Mouse (Mus musculus) erythroid progenitor cell, adult 5-6 weeks (primary cell): ENCODE measurements at regions not wholly inside any gene's neighbourhood (a gene's known extent, or its start where the extent isn't known, plus 50 kb on each side); places are given as distances from the start of the nearest gene placed in this dataset.
"Not testable (repeated sequence)": the region's sequence is repeated elsewhere in the genome, so short reads cannot be mapped to it uniquely, and the experiment has no call there.

Source experiments
- ATAC-seq: replicated peaks from 2 replicates; pipeline ENCODE4 v1.8.0; 2016; ENCODE audit warnings: moderate number of reproducible peaks, mild to moderate bottlenecking, moderate TSS enrichment, inconsistent platforms; ENCODE audit not compliant: poor library complexity, low FRiP score, severe bottlenecking

DNA sequence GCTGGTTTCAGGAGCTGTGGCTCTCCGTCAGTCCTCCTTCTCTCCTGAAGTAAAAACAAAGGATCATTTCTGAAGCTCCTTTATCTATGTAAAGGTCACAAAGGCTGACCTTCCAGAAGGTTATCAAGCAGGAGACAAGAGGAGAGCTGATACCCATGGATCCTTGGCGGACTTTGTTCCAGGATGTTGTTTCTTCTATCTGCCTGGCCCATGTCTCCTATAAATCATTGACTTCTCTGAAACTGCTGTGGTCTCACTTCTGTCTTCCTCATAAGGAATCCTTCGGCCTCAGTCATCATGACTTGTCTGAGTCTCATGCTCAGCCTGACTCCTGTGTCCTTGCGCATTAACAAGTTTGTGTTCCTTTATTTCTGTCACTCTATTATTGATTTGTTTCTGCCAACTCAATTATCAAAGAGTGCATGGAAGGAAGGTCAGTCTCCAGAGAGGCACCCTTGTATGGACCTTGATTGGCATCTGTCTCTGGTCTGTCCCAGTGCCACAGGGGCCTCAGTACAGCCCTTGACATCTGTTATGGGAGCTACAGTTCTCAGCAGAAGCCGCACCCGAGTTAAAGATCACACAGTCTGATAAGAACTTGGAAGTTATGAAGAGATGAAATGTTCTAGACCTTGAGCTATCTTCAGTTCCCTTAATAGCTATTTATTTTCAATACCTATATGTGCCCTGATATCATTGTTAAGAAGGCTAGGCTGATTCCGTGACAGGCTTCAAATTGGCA is 53.2 kb upstream of the Dazl start:
- ATAC-seq: no peak

DNA sequence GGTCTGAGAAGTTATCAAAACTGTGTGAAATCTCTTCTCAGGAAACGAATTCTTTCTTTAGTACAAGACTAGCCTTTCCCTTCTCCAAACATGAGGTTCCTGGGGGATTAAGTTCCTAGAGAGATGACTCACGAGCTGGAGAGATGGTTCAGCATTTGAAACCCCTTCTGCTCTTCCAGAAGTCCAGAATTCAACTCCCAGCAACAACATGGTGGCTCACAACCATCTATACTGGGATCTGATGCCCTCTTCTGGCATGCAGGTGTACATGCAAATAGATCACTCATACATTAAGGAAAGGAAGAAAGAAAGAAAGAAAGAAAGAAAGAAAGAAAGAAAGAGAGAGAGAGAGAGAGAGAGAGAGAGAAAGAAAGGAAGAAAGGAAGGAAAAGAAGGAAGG is 60.4 kb upstream of the Dazl start:
- ATAC-seq: not testable (repeated sequence)

DNA sequence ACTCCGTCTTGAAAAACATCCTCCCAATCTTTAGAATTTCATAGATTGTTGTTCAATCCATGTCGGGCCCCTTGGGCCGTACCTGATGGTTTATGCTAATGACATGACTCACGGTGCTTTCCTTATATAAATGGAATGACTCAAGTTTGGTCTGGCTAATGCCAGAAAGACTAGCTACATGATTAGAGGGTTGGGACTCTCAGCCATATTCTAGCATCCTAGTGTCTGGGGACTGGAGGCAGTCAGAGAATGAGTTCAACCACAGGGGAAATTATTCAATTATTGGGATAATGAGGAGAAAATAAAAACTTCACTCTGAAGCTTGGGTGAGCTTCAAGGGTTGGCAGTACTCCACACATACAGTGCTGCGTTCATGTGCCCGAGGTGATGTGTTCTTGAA is 60.9 kb upstream of the Dazl start:
- ATAC-seq: no peak

DNA sequence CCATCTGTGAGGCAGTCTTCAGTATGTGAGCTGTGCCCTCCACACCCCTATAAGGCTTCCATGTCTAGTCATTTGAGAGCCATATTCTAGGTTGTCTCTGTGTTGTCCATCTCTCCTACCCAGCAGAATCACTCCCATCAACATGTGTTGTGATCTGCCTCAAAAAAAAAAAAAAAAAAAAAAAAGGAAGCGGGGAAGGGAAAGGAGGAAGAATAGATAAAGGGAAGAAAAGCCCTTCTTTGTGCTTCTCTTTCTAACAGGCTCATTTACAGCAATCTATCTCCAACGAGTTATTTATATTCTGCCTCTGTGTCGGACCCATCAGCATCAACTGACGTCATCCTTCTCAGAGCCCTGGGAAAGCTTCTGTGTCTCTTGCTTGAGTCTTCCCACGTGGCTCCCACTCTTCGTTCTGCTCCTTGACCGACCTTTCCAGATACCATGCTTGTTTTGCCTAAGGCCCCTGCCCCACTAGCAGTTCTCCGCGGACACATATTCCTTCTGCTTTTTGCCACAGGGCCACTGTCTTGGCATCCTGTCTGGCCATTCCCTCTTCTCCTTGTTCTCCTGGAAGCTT is 68.3 kb upstream of the Dazl start:
- no peak for ATAC-seq

DNA sequence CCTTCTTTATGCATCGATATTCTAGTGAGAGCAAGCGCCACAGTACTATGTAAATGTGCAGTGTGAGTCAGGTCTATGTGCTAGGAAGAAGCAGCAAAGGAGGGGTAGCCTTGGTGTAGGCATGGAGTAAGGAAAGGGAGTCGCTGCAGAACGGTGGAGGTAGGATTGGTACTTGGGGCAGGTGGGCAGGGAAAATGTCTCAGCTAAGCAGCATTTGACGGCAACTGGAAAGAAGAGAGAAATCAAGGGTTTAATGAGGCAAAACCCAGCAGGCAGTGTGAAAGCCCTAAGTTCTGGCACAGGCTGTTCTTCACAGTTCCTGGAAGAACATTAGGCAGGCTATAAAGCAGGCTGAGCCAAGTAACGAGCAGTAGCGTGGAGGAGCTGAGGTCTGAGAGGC is 72.0 kb upstream of the Dazl start:
- no peak for ATAC-seq

DNA sequence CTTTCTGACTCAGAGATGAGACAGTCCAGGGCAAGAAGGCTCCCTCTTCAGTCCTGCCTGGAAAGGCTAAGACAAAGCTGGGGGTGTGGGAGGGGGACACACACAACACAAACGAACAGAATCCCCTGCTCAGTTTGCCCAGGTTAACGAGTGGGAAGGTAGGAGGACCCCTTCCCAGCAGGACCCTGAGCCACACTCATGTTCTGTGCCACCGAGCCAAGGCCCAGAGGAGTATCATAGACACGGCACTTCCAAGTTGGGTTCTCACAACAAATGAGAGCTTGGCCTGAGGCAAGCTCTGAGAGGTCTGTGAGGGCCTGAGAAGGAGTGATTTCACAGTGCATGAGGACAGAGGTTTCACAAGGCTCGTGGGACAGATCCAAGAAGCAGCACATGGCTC is 72.7 kb upstream of the Dazl start:
- no peak for ATAC-seq

DNA sequence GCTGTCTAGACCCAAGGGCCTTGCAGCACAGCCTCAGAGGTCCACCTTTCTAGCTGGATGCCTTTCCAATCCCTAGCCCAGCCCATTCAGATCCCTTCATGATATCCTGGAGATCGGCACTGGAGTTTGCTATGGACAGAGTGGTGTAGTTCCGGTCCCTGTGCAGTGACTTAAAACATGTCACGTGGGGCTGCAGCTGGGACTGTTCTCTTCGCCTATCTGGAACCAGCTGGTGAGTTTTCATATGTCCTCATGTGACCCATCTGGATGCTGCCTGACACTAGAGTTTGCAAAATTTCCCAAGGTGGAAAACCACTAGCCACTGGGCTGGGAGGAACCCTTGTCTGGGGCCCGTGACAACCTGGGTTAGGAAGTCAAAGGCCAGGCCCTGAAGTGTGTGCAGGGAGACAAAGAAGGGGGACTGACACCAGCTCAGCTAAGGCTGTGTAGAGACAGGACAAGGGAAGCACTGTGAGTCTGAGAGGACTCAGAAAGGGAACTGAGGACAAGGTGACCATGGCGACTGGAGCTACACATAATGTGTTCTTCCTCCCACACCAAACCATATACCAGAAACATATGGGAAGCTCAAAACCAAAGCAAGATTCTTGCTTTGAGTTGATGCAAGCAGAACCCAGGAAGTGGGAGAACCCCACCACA is 75.9 kb upstream of the Dazl start:
- ATAC-seq: no peak

DNA sequence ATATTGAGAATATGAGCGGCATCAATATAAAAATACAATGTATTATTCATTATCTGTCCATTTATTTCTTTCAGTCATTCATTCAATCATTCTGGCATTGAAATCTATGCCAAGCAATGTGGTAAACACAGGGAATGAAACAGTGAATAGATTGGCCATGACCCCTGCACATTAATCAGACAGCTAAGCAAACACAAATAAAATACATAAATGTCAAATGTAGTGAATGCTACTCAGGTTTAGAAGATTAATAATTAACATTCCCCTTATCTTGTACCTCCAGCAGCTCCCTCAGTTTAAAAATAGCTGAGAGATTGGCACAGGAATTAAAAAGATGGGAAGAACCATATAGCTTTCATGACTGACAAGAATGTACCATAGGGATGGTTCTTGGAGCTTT is 77.0 kb upstream of the Dazl start:
- ATAC-seq: no peak

DNA sequence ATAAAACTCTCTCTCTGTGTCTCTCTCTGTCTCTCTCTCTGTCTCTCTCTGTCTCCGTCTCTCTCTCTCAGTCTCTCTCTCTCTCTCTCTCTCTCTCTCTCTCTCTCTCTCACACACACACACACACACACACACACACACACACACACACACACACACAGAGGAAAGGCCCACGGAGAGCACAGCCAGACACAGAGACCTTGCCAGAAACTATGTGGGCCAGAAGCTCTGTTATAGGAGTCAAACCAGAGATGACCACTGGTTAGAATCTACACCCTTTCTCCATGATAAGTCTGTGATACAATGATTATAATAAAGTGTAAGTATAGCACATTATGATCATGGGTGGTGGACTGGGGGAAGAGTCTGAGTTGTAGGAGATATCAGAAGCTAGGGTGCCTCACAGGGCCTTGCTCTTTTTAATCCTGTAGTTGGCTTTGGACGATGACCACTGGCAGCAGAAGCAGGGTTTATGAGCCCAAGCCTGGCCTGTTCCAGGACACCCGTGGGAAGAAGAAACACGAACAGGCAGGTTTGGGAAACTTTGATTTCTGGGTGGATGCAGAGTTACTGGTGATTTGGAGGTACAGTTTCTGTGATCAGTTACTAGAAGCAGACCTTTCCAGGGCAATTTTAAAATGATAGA is 80.2 kb upstream of the Dazl start:
- no peak for ATAC-seq

DNA sequence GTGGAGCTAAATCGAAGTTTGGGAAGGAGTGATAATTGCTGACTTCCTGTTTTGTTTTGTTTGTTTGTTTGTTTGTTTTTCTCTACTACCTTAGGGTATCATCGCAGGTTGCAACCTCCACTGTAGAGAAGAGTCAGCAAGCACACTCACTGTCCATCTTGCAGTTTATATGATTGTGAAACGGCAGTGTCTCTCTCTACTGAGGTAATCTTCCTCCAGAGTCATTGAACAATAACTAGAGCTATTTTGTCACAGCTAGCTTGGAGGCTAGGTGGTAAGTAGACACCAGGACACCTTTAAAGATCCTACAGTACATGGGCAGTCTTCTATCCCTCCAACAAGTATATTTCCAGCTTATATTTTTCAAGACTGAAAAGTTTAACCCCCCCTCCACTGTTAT is 82.0 kb upstream of the Dazl start:
- ATAC-seq: no peak

DNA sequence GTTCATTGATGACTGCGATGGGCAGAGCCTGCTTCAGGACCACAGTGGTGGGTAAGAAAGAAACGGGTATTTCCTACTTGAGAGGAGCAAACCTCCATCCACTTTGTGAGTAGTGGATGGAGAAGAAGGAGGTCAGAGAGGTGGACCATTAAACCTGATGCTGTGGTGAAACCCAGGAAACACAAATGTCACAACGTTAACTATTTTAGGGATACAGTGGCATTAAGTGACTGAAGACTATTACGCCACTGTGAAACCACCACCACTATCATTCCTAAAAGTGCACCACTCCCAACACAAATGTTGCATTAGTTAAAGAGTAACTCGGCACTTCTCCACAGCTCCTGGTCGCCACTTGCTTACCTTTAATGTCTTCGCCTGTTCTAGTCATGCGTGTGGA is 83.3 kb upstream of the Dazl start:
- ATAC-seq: no peak

DNA sequence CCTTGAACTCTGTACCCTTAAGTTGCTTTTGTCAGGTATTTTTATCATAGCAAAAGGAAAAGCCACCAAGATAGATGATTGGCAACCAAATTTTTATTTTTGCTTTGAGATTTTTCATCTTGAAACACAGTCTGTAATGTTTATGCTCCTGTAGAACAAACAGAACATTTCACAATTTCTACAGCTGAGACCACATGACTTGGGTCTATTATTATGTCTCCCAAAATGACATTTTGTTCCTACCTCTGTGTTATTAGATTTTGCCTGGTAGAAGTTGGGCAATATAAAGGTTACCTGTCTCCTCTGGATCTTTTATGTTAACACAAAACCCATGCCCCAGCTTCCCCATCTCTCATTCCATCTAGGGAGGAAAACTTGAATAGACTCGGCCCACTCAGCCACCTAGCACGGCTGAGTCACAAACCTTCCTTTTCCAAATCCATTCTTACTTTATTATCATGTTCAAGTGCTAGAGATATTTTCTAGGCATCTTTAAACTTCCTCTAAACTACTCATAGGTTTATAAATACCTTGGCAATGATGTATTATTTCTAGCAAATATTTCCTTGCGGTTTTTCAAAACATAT is 84.8 kb upstream of the Dazl start:
- no peak for ATAC-seq

DNA sequence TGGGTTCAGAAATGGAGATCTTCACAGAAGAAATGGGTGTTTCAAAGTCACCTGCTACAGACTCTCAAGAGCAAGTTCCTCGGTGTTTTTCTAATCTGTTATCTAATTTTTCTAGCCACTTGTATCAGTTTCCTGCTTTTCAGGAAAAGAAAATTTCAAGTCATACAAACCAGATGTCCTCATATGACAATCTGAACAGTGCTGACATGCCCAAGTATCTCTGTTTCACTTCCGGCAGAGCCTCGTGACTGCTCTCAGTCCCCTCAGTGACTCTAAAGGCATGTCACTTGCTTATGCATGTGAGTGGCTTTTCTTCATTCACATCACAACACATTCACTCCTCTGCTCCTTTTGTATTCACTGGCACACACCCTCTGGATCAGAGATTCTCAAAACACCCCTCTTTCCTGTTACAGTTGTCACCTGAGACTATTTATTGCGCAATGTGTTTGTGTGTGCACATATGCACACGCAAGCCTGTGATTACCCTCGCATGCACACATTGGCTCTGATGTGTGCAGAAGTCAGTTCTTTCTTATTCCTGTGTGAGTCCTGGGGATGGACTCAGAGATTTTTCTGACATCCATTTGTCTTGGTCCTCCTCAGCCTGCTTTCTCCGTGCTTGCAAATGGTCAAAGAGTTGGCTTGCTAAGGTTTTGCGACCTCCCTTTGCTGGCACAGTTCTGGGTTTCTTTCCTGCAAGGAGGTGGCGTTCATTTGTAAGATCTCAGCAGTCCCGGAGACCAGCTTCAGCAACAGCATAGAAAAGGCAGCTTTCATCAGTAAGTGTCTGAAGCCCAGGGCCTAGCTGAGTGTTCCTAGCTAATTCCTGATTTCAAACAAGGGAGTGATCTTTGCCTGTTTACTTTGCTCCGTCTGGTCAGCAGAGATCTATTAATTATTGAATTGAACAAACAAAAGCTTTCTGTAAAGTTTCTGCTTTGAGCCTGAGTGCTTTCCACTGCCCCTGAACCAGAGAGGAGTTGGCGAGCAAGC is 95.6 kb upstream of the Dazl start:
- no peak for ATAC-seq

DNA sequence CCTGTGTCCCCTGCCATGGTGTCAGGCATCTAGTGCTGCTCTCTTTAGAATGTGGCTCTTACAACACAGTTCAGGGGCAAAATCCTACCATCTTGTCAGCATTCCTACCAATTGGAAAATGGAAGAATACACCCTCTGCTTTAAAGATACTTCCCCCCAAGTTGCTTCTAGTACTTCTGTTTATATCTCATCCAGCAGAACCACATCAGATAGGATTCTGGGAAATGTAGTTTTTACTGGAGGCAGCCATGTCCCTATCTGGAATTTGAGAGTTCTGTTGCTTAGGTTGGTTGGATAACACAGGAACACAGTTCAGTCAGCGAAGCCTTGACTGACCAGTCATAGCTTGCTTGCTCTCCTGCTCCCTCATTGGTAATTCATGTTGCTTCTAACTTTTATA is 96.7 kb upstream of the Dazl start:
- ATAC-seq: no peak

DNA sequence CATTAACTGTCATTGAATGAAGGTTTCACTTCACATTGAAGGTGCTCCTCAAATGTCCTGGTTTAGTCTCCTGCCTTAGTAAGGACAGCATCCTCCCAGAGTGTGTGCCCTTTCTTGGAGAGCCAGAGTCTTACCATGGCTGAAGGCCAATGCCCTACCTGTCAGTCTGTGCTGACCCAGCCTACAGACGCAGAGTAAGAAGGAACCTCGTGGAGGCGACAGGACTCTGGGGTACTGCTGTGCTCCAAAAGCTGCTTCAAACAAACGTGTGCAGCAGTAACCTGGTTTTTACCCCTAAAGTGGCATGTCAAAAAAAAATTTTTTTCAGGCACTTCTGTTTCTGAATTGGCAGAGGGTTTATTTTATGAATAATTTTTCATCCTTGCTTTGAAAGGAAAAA is 97.8 kb upstream of the Dazl start:
- no peak for ATAC-seq

DNA sequence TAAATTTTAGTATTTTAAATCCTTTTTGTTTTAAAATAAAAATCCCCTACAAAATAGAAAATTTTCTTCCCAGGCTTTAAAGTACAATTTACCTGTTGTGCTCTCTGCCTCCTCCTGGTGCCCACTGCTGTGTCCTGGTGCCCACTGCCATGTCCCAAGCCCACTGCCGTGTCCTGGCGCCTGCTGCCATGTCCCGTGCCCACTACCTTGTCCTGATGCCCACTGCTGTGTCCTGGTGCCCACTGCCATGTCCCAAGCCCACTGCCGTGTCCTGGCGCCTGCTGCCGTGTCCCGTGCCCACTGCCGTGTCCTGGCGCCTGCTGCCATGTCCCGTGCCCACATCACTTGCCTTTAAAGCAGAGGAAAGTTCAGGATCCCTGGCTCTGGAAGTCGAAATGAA is 98.6 kb upstream of the Dazl start:
- no peak for ATAC-seq

DNA sequence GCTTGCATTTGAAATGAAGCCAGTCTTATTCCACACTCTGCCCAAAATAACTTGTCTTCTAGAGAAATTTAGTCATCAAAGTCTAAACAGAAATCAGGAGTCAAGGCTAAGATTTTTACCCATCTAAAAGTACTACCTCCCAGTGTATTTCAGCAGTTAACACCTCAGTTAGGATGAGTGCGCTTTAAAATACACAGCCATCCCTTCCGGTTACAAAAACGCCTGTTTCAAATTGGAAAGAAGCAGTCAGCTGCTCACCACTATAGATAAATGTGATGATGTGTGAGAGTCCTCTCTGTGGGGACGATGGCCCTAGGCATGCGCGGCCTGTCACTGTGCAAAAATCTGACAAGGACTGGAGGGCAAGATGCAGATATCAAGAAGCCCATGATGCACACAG is 99.0 kb upstream of the Dazl start:
- ATAC-seq: no peak

DNA sequence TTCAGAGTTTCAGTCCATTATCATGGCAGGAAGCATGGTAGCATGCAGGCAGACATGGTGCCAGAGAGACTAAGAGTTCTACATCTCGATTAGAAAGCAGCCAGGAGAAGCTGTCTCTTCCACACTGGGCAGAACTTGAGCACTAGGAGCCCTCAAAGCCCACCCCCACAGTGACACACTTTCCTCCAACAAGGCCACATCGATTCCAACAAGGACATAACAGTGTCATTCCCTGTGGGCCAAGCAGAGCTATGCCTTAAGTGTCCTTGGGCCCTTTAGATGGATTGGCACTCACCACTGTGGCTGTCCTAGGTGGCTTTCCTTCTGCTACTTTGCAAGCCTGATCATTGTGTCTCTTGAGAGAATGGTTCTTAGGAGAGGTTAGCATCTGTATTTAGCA is 99.5 kb upstream of the Dazl start:
- no peak for ATAC-seq

DNA sequence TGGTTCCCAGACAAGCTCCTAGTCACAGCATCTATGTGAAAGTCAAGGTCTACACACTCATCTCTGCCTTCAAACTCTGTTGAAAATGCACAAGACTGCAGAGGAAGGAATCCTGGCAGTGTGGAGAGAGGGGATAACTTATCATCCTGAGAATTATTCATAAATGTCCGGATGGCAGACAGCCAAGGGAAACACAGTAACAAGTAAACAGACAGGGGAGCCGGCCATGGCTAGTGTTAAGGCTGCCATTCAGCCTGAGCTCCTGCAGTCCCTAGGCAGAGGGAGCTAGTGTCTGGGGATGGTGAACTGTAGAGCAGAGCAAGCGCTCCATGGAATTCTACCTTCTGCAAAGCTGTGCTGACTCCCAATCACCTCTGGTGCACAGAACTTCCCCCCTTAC is 100.3 kb upstream of the Dazl start:
- no peak for ATAC-seq

DNA sequence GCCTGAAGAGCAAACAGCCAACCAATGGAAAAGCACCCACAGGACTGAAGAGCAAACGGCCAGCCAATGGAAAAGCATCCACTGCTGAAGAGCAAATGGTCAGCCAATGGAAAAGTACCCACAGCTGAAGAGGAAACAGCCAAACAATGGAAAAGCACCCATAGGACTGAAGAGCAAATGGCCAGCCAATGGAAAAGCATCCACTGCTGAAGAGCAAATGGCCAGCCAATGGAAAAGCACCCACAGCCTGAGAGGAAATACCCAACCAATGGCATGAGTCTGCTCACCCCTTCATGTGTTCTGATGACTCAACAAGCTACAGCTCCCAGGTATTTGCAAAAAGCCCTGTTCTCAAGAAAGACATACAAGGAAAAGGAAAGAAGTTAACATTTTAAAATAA is 101.4 kb upstream of the Dazl start:
- no peak for ATAC-seq
